Mouse (Mus musculus) C2C12 (cell line): ENCODE measurements at regions not wholly inside any gene's neighbourhood (a gene's known extent, or its start where the extent isn't known, plus 50 kb on each side); places are given as distances from the start of the nearest gene placed in this dataset.

Source experiments
- H3K27me3 ChIP-seq: one replicate; pipeline ENCODE4 v1.6.1; 2011; ENCODE audit not compliant: control insufficient read depth, insufficient read depth, insufficient read length
- H3K36me3 ChIP-seq: one replicate; pipeline ENCODE4 v1.6.1; 2011; ENCODE audit not compliant: control insufficient read depth, insufficient read depth
- H3K4me3 ChIP-seq: one replicate; pipeline ENCODE4 v1.5.1; 2011; ENCODE audit warnings: mild to moderate bottlenecking, control low read depth; ENCODE audit not compliant: poor library complexity, insufficient read depth, severe bottlenecking
- H3K79me2 ChIP-seq: one replicate; pipeline ENCODE4 v1.6.1; 2011; ENCODE audit not compliant: control insufficient read depth, insufficient read depth
- H3K79me3 ChIP-seq: one replicate; pipeline ENCODE4 v1.6.1; 2011; ENCODE audit warnings: low read depth, control low read depth
- H3ac ChIP-seq: one replicate; pipeline ENCODE3; 2011; ENCODE audit warnings: low read depth; ENCODE audit not compliant: control insufficient read depth, insufficient read length
- CEBPB ChIP-seq: IDR thresholded peaks from one replicate; pipeline ENCODE4 v1.6.1; 2011; ENCODE audit warnings: low read depth, mild to moderate bottlenecking, control low read depth, moderate library complexity
- CTCF ChIP-seq: IDR thresholded peaks from one replicate; pipeline ENCODE4 v1.5.1; 2011; ENCODE audit not compliant: control insufficient read depth, insufficient read depth, insufficient read length
- FOSL1 ChIP-seq: IDR thresholded peaks from one replicate; pipeline ENCODE4 v1.8.0; 2011; ENCODE audit warnings: mild to moderate bottlenecking, low read length; ENCODE audit not compliant: poor library complexity, insufficient read depth, severe bottlenecking
- MAX ChIP-seq: IDR thresholded peaks from one replicate; pipeline ENCODE4 v1.6.1; 2011; ENCODE audit warnings: mild to moderate bottlenecking, control low read depth
- MYOD1 ChIP-seq: IDR thresholded peaks from one replicate; pipeline ENCODE4 v1.6.1; 2011; ENCODE audit warnings: low read depth; ENCODE audit not compliant: control insufficient read depth, insufficient read length
- MYOG ChIP-seq: IDR thresholded peaks from one replicate; pipeline ENCODE4 v1.6.1; 2011; ENCODE audit not compliant: control insufficient read depth, insufficient read length; ENCODE audit errors: extremely low read depth
- USF1 ChIP-seq: IDR thresholded peaks from one replicate; pipeline ENCODE4 v1.6.1; 2011; ENCODE audit warnings: low read depth, mild to moderate bottlenecking, control low read depth, moderate library complexity

GRCm38 (mm10) chr4:84004786-84005382, 479.5 kb downstream of the Ccdc171 start:
- no peaks in the 10 kb centered on the region for H3K79me2 ChIP-seq
- no peak for TF ChIP-seq MYOD1
- TF ChIP-seq CEBPB = no peak
- TF ChIP-seq FOSL1 = no peak
- TF ChIP-seq MYOG = no peak
- TF ChIP-seq CTCF = no peak
- no peak for TF ChIP-seq USF1
- no peak for TF ChIP-seq MAX
- no peaks in the 10 kb centered on the region for H3K36me3 ChIP-seq
- H3ac ChIP-seq = no peak overlapping the region
- H3K27me3 ChIP-seq = no peaks in the 10 kb centered on the region
- H3K79me3 ChIP-seq = no peaks in the 10 kb centered on the region
- H3K4me3 ChIP-seq = no peak overlapping the region

- TF ChIP-seq CEBPB (no peak), MYOD1 (no peak), MAX (no peak), USF1 (no peak), FOSL1 (no peak), CTCF (no peak), MYOG (no peak)
- Histone ChIP-seq H3K79me2 (no peaks in the 10 kb centered on the region), H3K27me3 (no peaks in the 10 kb centered on the region), H3K36me3 (no peaks in the 10 kb centered on the region), H3K4me3 (no peak overlapping the region), H3K79me3 (no peaks in the 10 kb centered on the region), H3ac (no peak overlapping the region)
These were observed 486.6 kb downstream of the Ccdc171 start for GRCm38 (mm10) chr4:84011941-84012340.

GRCm38 (mm10) chr4:84015139-84015538, 489.8 kb downstream of the Ccdc171 start:
- Histone ChIP-seq H3K36me3 (no peaks in the 10 kb centered on the region), H3K27me3 (no peaks in the 10 kb centered on the region), H3K79me2 (no peaks in the 10 kb centered on the region), H3ac (no peak overlapping the region), H3K4me3 (no peak overlapping the region), H3K79me3 (no peaks in the 10 kb centered on the region)
- TF ChIP-seq USF1 = no peak
- no peak for TF ChIP-seq FOSL1
- no peak for TF ChIP-seq MAX
- no peak for TF ChIP-seq MYOG
- no peak for TF ChIP-seq CTCF
- no peak for TF ChIP-seq MYOD1
- TF ChIP-seq CEBPB = no peak

GRCm38 (mm10) chr4:84015552-84016169, 490.3 kb downstream of the Ccdc171 start:
- Histone ChIP-seq H3K79me3 (no peaks in the 10 kb centered on the region), H3ac (no peak overlapping the region), H3K27me3 (no peaks in the 10 kb centered on the region), H3K4me3 (no peak overlapping the region), H3K79me2 (no peaks in the 10 kb centered on the region), H3K36me3 (no peaks in the 10 kb centered on the region)
- TF ChIP-seq MYOD1 (no peak), FOSL1 (no peak), CEBPB (no peak), MAX (no peak), CTCF (no peak), MYOG (no peak), USF1 (no peak)

GRCm38 (mm10) chr4:84018135-84018534, 492.8 kb downstream of the Ccdc171 start:
- Histone ChIP-seq H3K36me3 (no peaks in the 10 kb centered on the region), H3K79me3 (no peaks in the 10 kb centered on the region), H3K4me3 (no peak overlapping the region), H3K27me3 (no peaks in the 10 kb centered on the region), H3K79me2 (no peaks in the 10 kb centered on the region), H3ac (no peak overlapping the region)
- TF ChIP-seq CTCF = no peak

- no peak overlapping the region for H3ac ChIP-seq
- H3K4me3 ChIP-seq = no peak overlapping the region
- TF ChIP-seq FOSL1 (no peak), CTCF (no peak), MAX (no peak), MYOD1 (no peak), MYOG (no peak), CEBPB (no peak), USF1 (no peak)
- no peaks in the 10 kb centered on the region for H3K79me3 ChIP-seq
- H3K27me3 ChIP-seq = no peaks in the 10 kb centered on the region
- H3K36me3 ChIP-seq = no peaks in the 10 kb centered on the region
- no peaks in the 10 kb centered on the region for H3K79me2 ChIP-seq
These were observed 493.4 kb downstream of the Ccdc171 start for GRCm38 (mm10) chr4:84018774-84019173.
